Mouse (Mus musculus): ENCODE results near the gene Bach1. TPM values are rescaled to one million over a fixed set of nuclear protein-coding genes. Genes with fewer than 3 reads are reported as not detected.

Bach1 gene
- polyA plus RNA-seq, 1 experiment from 2014 or later, result 7.8 TPM

- Histone ChIP-seq H3K27me3 (ENCODE audit: control insufficient read depth, insufficient read depth, low read depth, low read length) (no peaks in the 10 kb centered on the region), H3K27ac (ENCODE audit: low read length) (no peak overlapping the region), H3K36me3 (ENCODE audit: control insufficient read depth, insufficient read depth, low read length) (no peaks in the 10 kb centered on the region), H3K4me3 (ENCODE audit: low read length) (no peak overlapping the region), H3K4me2 (ENCODE audit: low read depth, low read length) (no peak overlapping the region), H3K9me3 (ENCODE audit: control insufficient read depth, low read length) (no peaks in the 10 kb centered on the region), H3K9ac (ENCODE audit: low read length) (no peak overlapping the region), H3K4me1 (replicated peaks; ENCODE audit: control insufficient read depth, insufficient read depth, low read length) (peaks cover 5% of the 10 kb centered on the region; the same call in 1 of the 2 replicates)
- 41% methylated on average over 7 of the region's 7 CpGs for WGBS
- no peak for ATAC-seq (ENCODE audit: low read depth)
Measured at GRCm38 (mm10) chr16:87781637-87782036, 82.9 kb downstream of the Bach1 start.

Other genes starting within 250 kb of the Bach1 start
- gene Usp16, start 244.2 kb upstream of the Bach1 start, polyA plus RNA-seq (2015; fragmentation: Nextera tagmentation; extraction: Ambion mirVana), result 39.5 and 40.3 TPM in 2 replicates
- gene Cct8, start 203.1 kb upstream of the Bach1 start, polyA plus RNA-seq (2015; fragmentation: Nextera tagmentation; extraction: Ambion mirVana), result 354 and 375 TPM in 2 replicates
- 0.70 and 0.82 TPM in 2 replicates for gene Map3k7cl, start 145.6 kb upstream of the Bach1 start, polyA plus RNA-seq (2015; fragmentation: Nextera tagmentation; extraction: Ambion mirVana)